In genomic region chrX:164152703-164153102, GRCm38 (mm10) we compare ENCODE assay signal across 18 mouse cellular contexts. TPM values are rescaled to one million over a fixed set of nuclear protein-coding genes. Genes with fewer than 3 reads are reported as not detected.
A peak's percentile ranks its signal among the peaks of the same experiment; 100 is the strongest.
DNase-seq lines count a peak whose midpoint lies in the region; ATAC-seq and TF ChIP-seq lines count a peak whose summit lies in the region.
"Had no signal": no experiment of that assay in that cellular context is flagged by ENCODE, and none has a peak within 500 bp of the region (broad histone marks: within the 10 kb centered on the region; RNA-seq: fewer than 3 reads in every experiment).

No protein-coding gene starts in this region.

- 57% methylated on average over 2 of the region's 2 CpGs for WGBS in intestine, embryonic 16.5 days
- WGBS in intestine, embryonic 15.5 days, result 61% methylated on average over 2 of the region's 2 CpGs
- 74% methylated on average over 2 of the region's 2 CpGs for WGBS in midbrain, postnatal 0 days

- H3K4me1 ChIP-seq in intestine, embryonic 16.5 days (ENCODE audit: control insufficient read depth, insufficient read depth, low read length), result no peaks in the 10 kb centered on the region
- no peaks in the 10 kb centered on the region for H3K4me1 ChIP-seq in intestine, embryonic 15.5 days (replicated peaks)
- no peaks in the 10 kb centered on the region for H3K4me1 ChIP-seq in midbrain, postnatal 0 days (ENCODE audit: insufficient read depth, low read length)
- H3K4me1 ChIP-seq: embryonic facial prominence, embryonic 12.5 days; limb, embryonic 15.5 days; midbrain, embryonic 12.5 days had no signal

- no peak for TF ChIP-seq CTCF in midbrain, postnatal 0 days (IDR thresholded peaks at IDR 0.05)

- H3K9ac ChIP-seq in intestine, embryonic 16.5 days (ENCODE audit: low read depth, low read length), result no peak overlapping the region
- no peak overlapping the region for H3K9ac ChIP-seq in intestine, embryonic 15.5 days
- no peak overlapping the region for H3K9ac ChIP-seq in midbrain, postnatal 0 days (replicated peaks; ENCODE audit: low read length, poor library complexity, severe bottlenecking)
- H3K9ac ChIP-seq: embryonic facial prominence, embryonic 12.5 days; limb, embryonic 15.5 days; liver, postnatal 0 days; midbrain, embryonic 12.5 days had no signal

- H3K27me3 ChIP-seq in intestine, embryonic 16.5 days (replicated peaks; ENCODE audit: control insufficient read depth, insufficient read depth, low read length), result no peaks in the 10 kb centered on the region
- no peaks in the 10 kb centered on the region for H3K27me3 ChIP-seq in intestine, embryonic 15.5 days (replicated peaks)
- no peaks in the 10 kb centered on the region for H3K27me3 ChIP-seq in midbrain, postnatal 0 days (ENCODE audit: insufficient read depth, low read length)
- H3K27me3 ChIP-seq: embryonic facial prominence, embryonic 12.5 days; limb, embryonic 15.5 days had no signal

- H3K36me3 ChIP-seq in intestine, embryonic 16.5 days (ENCODE audit: control insufficient read depth, insufficient read depth, low read length), result no peaks in the 10 kb centered on the region
- H3K36me3 ChIP-seq in intestine, embryonic 15.5 days, result no peaks in the 10 kb centered on the region
- no peaks in the 10 kb centered on the region for H3K36me3 ChIP-seq in midbrain, postnatal 0 days (ENCODE audit: insufficient read depth, low read length)
- H3K36me3 ChIP-seq: embryonic facial prominence, embryonic 12.5 days; limb, embryonic 15.5 days; midbrain, embryonic 12.5 days had no signal

- H3K4me3 ChIP-seq in intestine, embryonic 16.5 days (ENCODE audit: low read length), result no peak overlapping the region
- no peak overlapping the region for H3K4me3 ChIP-seq in intestine, embryonic 15.5 days (replicated peaks)
- H3K4me3 ChIP-seq in midbrain, postnatal 0 days (ENCODE audit: low read depth, low read length), result no peak overlapping the region
- H3K4me3 ChIP-seq: embryonic facial prominence, embryonic 12.5 days; limb, embryonic 15.5 days; midbrain, embryonic 12.5 days; myocyte had no signal

- no peak overlapping the region for H3K4me2 ChIP-seq in intestine, embryonic 16.5 days (ENCODE audit: low read depth, low read length)
- H3K4me2 ChIP-seq in intestine, embryonic 15.5 days (replicated peaks), result no peak overlapping the region
- H3K4me2 ChIP-seq in midbrain, postnatal 0 days (ENCODE audit: low read depth, low read length, poor library complexity, severe bottlenecking), result no peak overlapping the region
- H3K4me2 ChIP-seq: embryonic facial prominence, embryonic 12.5 days; limb, embryonic 15.5 days; midbrain, embryonic 12.5 days had no signal

- no peaks in the 10 kb centered on the region for H3K9me3 ChIP-seq in intestine, embryonic 16.5 days (ENCODE audit: control insufficient read depth, low read length)
- no peaks in the 10 kb centered on the region for H3K9me3 ChIP-seq in intestine, embryonic 15.5 days
- H3K9me3 ChIP-seq in midbrain, postnatal 0 days (ENCODE audit: low read length), result no peaks in the 10 kb centered on the region
- H3K9me3 ChIP-seq: embryonic facial prominence, embryonic 12.5 days; limb, embryonic 15.5 days; midbrain, embryonic 12.5 days had no signal

- DNase-seq in heart, postnatal 4 days, result peak; percentile 21
- peak; percentile 71 for DNase-seq in kidney, adult 9 months
- DNase-seq in lung, postnatal 14 days, result peak; percentile 0
- no peak for DNase-seq in midbrain, postnatal 0 days (ENCODE audit: low spot score)
- no peak for DNase-seq in layer of hippocampus, postnatal 36 days
- no peak for DNase-seq in embryo, embryonic 11 days
- DNase-seq: cerebellum, postnatal 36 days; gastrocnemius, postnatal 25 days; liver, postnatal 0 days had no signal

- ATAC-seq in intestine, embryonic 16.5 days, result no peak
- ATAC-seq in intestine, embryonic 15.5 days, result no peak
- no peak for ATAC-seq in midbrain, postnatal 0 days (ENCODE audit: low FRiP score)
- ATAC-seq: CD4-positive, CD25-positive, alpha-beta regulatory T cell, adult 4 months; liver, postnatal 0 days had no signal

- 0 out of 2 replicates have a peak overlapping the region, but pooled peaks have one; percentile 37 for H3K27ac ChIP-seq in intestine, embryonic 16.5 days (ENCODE audit: low read length)
- H3K27ac ChIP-seq in intestine, embryonic 15.5 days, result no peak overlapping the region
- no peak overlapping the region for H3K27ac ChIP-seq in midbrain, postnatal 0 days (ENCODE audit: low read depth, low read length)
- H3K27ac ChIP-seq: embryonic facial prominence, embryonic 12.5 days; limb, embryonic 15.5 days; midbrain, embryonic 12.5 days; stomach, postnatal 0 days had no signal

RNA-seq across cellular contexts. Expression of gene Ace2, which starts 13.6 kb away (rescaled TPM):
- 124 and 183 TPM in 2 replicates for polyA plus RNA-seq in intestine, embryonic 16.5 days (2015; fragmentation: Nextera tagmentation; extraction: Ambion mirVana)
- 69.3 and 74.3 TPM in 2 replicates for polyA plus RNA-seq in intestine, embryonic 15.5 days (2015; fragmentation: Nextera tagmentation; extraction: Ambion mirVana)
- under 1 TPM; 0.38 to 0.79 TPM for total RNA-seq in heart, postnatal 4 days (2021)
- total RNA-seq in midbrain, postnatal 0 days (2014; rRNA removed), result 0.05 and 0.76 TPM in 2 replicates
- 0.68 and 0.71 TPM in 2 replicates for polyA plus RNA-seq in midbrain, postnatal 0 days (2015; fragmentation: Nextera tagmentation; extraction: Ambion mirVana)
- total RNA-seq in layer of hippocampus, postnatal 36 days (2021), result 1 to 10 TPM; 1.1 to 1.3 TPM
- total RNA-seq: MEL had no signal
- polyA plus RNA-seq: CD4-positive, CD25-positive, alpha-beta regulatory T cell, adult 4 months; midbrain, embryonic 12.5 days; myocyte had no signal

Comparison
In these comparisons a context has a peak if more than half of its experiments do, and no peak if none do; other contexts are left out.
1. DNase-seq: peak in heart, postnatal 4 days (single experiment), kidney, adult 9 months (single experiment) and lung, postnatal 14 days (single experiment); none in midbrain, postnatal 0 days (single experiment), layer of hippocampus, postnatal 36 days (0 of 2) and embryo, embryonic 11 days (single experiment).